Mouse (Mus musculus) left cerebral cortex, postnatal 10 days (tissue): ENCODE results near the gene Ccnl2. TPM values are rescaled to one million over a fixed set of nuclear protein-coding genes. Genes with fewer than 3 reads are reported as not detected.

Source experiments
- DNase-seq, 2 experiments: peaks; one replicate each; pipeline ENCODE4 v3.0.0; 2021 to 2022; ENCODE audit warnings: low spot score in 2 of 2, mixed read lengths in 1 of 2; ENCODE audit errors: extremely low spot score in 1 of 2
- intact Hi-C: fragments of 180-260 bp; cut with DNase I; formaldehyde crosslinking; loops from one replicate; pipeline ENCODE4 v1.15.1; 2025
- microRNA-seq: library from miRNA; unstranded; fragments of <30 nt; microRNA quantifications from one replicate; pipeline ENCODE4 v1.2.0, GENCODE M21; 2022
- total RNA-seq, 2 experiments: library from RNA; stranded (reverse); gene quantifications; 2 replicates each; pipeline ENCODE4 v1.2.3; 2021

The Ccnl2 gene
- total RNA-seq, 2 experiments from 2014 or later, result 68.7 to 71.2 TPM

- intact Hi-C loops, result no loop called here
- no peak for DNase-seq
Measured at GRCm38 (mm10) chr4:155853421-155853820, 41.1 kb downstream of the Ccnl2 start.

GRCm38 (mm10) chr4:155854991-155855390 lies 42.7 kb downstream of the Ccnl2 start:
- intact Hi-C loops, result no loop called here

DNA sequence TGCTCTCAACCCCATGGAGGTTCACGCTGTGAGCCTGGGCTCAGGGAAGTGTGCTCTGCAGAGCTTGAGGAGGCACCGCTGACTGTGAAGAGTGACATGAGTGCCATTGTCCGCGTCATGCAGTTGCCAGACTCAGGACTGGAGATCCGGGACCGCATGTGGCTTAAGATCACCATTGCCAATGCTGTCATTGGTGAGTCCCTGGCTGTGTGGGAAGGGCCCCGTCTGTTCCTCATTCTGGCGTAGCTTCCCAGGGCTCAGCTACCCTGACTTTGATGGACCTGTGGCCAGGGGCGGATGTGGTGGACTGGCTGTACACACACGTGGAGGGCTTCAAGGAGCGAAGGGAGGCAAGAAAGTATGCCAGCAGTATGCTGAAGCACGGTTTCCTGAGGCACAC lies 43.8 kb downstream of the Ccnl2 start:
- intact Hi-C loops, result no loop called here
- no peak for DNase-seq

More at GRCm38 (mm10) chr4:155854991-155855390, 42.7 kb downstream of the Ccnl2 start:
- no peak for DNase-seq

- intact Hi-C loops, result no loop called here
- no peak for DNase-seq
Measured at GRCm38 (mm10) chr4:155856881-155857280, 44.6 kb downstream of the Ccnl2 start.

DNA sequence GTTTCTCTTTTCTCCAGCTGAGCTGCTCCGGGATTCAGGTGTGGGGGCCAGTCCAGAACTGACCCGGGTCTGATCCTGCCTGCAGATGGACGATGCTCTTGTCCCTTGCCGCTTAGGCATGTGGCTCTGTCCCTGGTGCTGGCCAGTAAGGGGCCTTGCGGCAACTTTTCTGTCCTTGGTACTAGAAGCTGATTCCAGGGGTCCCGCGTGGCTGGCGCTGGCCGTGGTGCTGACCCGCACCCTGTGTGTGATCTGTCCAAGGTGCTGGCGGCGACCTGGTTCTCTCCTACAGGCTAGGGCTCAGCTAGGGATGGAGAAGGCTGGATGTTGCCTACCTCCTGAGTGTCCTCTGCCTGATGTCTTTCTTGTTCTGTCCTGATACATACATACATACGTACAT lies 47.0 kb downstream of the Ccnl2 start:
- intact Hi-C loops, result no loop called here
- DNase-seq, result peak in 1 of 2 experiments; percentile 67

DNA sequence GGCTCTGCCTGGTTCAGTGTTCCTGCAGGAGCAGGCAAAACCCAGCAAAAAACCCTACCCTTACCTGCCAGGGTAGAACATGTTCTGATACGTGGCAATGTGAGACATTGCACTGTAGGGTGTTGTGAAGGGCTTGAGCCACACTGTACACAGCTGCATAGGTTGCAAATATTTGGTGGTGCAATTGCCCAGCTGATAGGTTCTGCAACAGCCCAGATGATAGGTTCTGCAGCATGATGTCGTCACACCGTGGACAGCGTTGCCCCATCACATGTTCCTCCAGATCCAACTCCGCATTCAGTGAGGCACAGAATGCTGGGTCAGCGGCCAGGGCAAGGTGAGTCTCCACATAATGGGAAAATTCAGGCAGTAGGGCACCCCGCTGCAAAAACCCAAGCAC lies 49.5 kb downstream of the Ccnl2 start:
- intact Hi-C loops, result no loop called here
- DNase-seq, result no peak

- intact Hi-C loops, result no loop called here
- no peak for DNase-seq
Measured at GRCm38 (mm10) chr4:155863001-155863400, 50.7 kb downstream of the Ccnl2 start, which contains the start of gene Tas1r3. Gene Tas1r3 (minus strand): TSS chr4:155863362.

DNA sequence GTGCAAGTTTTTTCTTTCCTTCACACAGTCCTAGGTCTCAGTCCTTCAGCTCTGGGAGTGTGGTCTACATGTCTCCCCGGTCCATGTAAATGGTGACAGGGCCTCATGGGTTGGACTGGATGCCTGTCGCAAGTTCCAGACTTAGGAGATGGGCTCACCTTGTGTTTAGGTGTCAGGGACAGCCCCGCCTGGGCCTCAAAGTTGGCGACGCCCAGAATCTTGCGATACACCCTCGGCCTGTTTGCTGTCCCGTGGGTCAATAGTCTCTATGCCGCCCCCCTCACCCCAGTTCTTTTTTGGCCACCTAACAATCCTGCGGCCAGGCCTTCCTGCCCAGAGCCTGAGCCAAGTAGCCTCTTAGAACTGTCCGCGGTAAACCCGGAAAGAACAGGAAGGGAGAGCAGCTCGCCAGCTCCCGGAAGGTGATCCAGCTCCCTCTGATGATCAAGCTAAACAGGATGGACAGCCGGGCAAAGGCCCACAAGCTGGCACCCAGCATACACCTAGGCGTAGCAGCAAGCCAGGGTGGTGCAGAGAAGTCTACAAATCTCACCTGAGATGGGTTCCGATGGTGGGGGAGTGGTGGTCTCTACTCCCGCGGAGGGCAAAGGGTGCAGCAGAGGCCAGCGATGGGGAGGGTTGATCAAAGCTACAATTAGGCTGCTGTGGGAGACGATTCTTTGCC lies 56.5 kb downstream of the Ccnl2 start:
- DNase-seq, result no peak
- intact Hi-C loops, result no loop called here

DNA sequence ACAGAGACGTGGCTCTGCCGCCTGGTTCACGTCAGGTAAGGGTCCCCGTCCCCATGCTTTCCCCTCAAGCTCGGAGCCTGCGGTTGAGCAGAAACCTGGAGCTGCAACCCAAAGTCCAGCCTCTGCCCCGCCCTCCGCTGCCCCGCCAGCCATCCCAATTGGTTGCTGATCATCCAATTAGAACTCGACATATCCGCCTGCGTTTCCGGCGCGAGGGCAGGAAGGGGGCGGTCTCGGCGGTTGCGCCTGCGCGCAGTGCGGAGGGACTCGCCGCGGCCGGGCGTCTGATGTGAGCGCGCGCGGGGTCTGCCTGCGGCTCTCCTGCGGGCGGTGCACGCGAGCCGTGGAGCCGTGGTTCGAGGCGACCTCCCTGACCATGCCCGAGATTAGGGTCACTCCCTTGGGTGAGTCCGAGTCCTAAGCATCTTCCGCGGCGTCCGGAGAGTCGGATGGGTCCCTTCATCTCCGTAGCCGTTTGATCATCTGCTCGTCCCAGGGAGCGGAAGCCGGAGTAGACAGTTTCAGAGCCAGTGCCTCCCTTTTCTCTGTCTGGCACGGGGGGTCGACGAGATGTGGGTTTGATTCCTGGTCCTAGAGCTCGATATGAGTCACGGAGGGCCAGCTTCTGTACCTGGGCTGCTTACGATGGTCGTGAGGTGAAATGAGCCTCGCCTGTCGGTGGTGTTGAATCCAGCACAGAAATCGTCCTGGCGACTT lies 57.2 kb downstream of the Ccnl2 start, which contains the start of the genes Cptp and Ints11:
TSS of gene Cptp (minus strand) at position 124 of the 717 bp plus-strand sequence.
TSS of gene Ints11 (plus strand) at position 230 of the 717 bp plus-strand sequence.
- intact Hi-C loops, result no loop called here
- peak; percentile 95 to 98 for DNase-seq

DNA sequence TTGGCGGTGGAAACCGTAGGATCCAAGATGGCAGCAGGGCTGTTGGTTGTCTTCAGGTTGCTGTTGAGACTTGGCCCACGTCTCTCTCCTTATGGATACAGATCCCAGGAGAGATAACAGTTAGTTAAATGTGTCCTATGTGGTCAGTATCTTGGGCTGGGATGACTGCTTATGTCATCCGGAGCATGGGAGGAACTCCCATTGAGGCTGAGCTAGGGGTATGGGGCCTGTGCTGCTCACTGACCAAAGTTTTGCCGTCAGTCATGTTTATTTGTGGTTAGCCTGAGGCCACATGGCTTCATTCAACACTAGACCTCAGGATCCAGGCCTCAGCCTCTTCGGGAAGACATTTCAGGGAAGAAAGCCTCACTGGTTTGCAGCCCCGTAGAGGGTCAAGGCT lies 59.1 kb downstream of the Ccnl2 start:
- DNase-seq, result no peak
- intact Hi-C loops, result no loop called here

Small RNA genes lying within 50 kb of the gene (microRNA-seq; reads per million reads assigned to microRNA genes)
- not detected for gene Gm27743

Other genes starting within 250 kb of the Ccnl2 start
- 10 to 100 TPM; 44.1 to 45.2 TPM for gene Slc35e2, start 211.1 kb upstream of the Ccnl2 start, total RNA-seq
- 10 to 100 TPM; 42.0 to 51.4 TPM for gene Cdk11b, start 187.6 kb upstream of the Ccnl2 start, total RNA-seq
- gene Gm10563, start 167.1 kb upstream of the Ccnl2 start, total RNA-seq, result not detected
- 1 to 10 TPM; 2.1 to 2.2 TPM for gene Mmp23, start 159.1 kb upstream of the Ccnl2 start, total RNA-seq
- gene Mib2, start 143.3 kb upstream of the Ccnl2 start, total RNA-seq, result 100 to 1,000 TPM in 1 of 2 experiments, 10 to 100 TPM in 1; 98.4 to 100 TPM
- 10 to 100 TPM; 20.2 to 22.2 TPM for gene Fndc10, start 118.1 kb upstream of the Ccnl2 start, total RNA-seq
- gene Ssu72, start 107.7 kb upstream of the Ccnl2 start, total RNA-seq, result 10 to 100 TPM; 82.3 to 85.4 TPM
- 10 to 100 TPM; 63.6 to 68.8 TPM for gene Tmem240, start 77.7 kb upstream of the Ccnl2 start, total RNA-seq
- 10 to 100 TPM; 56.0 to 57.9 TPM for gene Atad3a, start 51.4 kb upstream of the Ccnl2 start, total RNA-seq
- gene Vwa1, start 37.8 kb upstream of the Ccnl2 start, total RNA-seq, result 10 to 100 TPM; 14.6 to 19.3 TPM
- 1 to 10 TPM; 3.0 to 5.4 TPM for gene Tmem88b, start 26.6 kb upstream of the Ccnl2 start, total RNA-seq
- gene Ankrd65, start 22.1 kb upstream of the Ccnl2 start, total RNA-seq, result not detected
- 100 to 1,000 TPM; 103 to 111 TPM for gene Mrpl20, start 9.6 kb upstream of the Ccnl2 start, total RNA-seq
- gene Aurkaip1, start 18.8 kb downstream of the Ccnl2 start, total RNA-seq, result 10 to 100 TPM; 81.6 to 82.6 TPM
- 10 to 100 TPM; 10.6 to 14.1 TPM for gene Mxra8, start 27.2 kb downstream of the Ccnl2 start, total RNA-seq
- gene Dvl1, start 34.9 kb downstream of the Ccnl2 start, total RNA-seq, result 10 to 100 TPM; 70.6 to 74.2 TPM
- gene Tas1r3, start 50.9 kb downstream of the Ccnl2 start, total RNA-seq, result under 1 TPM; 0.13 to 0.22 TPM
- 10 to 100 TPM; 29.6 to 30.8 TPM for gene Cptp, start 57.0 kb downstream of the Ccnl2 start, total RNA-seq
- 10 to 100 TPM; 38.3 to 39.8 TPM for gene Ints11, start 57.1 kb downstream of the Ccnl2 start, total RNA-seq
- 10 to 100 TPM; 66.0 to 71.2 TPM for gene Pusl1, start 79.3 kb downstream of the Ccnl2 start, total RNA-seq
- gene Acap3, start 79.3 kb downstream of the Ccnl2 start, total RNA-seq, result 100 to 1,000 TPM; 144 to 146 TPM
- 10 to 100 TPM; 84.9 to 93.8 TPM for gene Ube2j2, start 131.3 kb downstream of the Ccnl2 start, total RNA-seq
- gene C1qtnf12, start 149.8 kb downstream of the Ccnl2 start, total RNA-seq, result 10 to 100 TPM; 19.2 to 20.9 TPM
- gene B3galt6, start 180.2 kb downstream of the Ccnl2 start, total RNA-seq, result 10 to 100 TPM; 11.4 to 11.8 TPM
- 100 to 1,000 TPM; 136 to 139 TPM for gene Sdf4, start 180.4 kb downstream of the Ccnl2 start, total RNA-seq
- 1 to 10 TPM in 1 of 2 experiments, under 1 TPM in 1; 0.32 to 1.4 TPM for gene Tnfrsf4, start 201.4 kb downstream of the Ccnl2 start, total RNA-seq
- not detected for gene Tnfrsf18, start 213.7 kb downstream of the Ccnl2 start, total RNA-seq
- gene Ttll10, start 246.9 kb downstream of the Ccnl2 start, total RNA-seq, result not detected